Mouse (Mus musculus): ENCODE measurements around the gene Urgcp.

DNA sequence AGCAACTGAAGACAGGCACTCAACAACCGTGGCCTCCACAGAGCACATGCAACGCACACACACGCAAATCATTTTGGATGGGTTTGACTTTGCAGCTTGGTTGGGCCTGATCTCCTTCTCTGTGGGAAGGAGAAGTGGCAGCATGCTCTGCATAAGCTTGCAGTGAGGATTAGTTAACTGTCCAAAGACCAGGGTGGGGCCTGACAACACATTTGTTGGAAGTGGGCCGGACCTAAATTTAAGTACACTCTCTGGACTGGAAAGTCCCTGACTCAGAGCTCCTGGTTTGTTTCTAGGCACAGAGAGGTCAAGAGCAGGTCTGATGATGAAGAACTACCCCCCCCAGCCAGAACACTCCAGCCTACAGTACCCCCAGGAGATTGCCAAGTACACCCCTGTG lies 27.9 kb downstream of the Urgcp start:
- TF ChIP-seq CTCF (IDR thresholded peaks at IDR 0.05; ENCODE audit: control insufficient read depth, insufficient read depth, low read length) (no peak), POLR2A (IDR thresholded peaks at IDR 0.05; ENCODE audit: borderline replicate concordance, control insufficient read depth, low read depth, low read length) (no peak)

Measured in bone marrow, adult 2 months (tissue).